Mouse (Mus musculus) hindbrain, embryonic 11.5 days (tissue): Measurements from ENCODE around the gene Ajuba. TPM values are rescaled to one million over a fixed set of nuclear protein-coding genes. Genes with fewer than 3 reads are reported as not detected.

Experiments used
- ATAC-seq: fragments of 200-750 bp; cut with Nextera tagmentation; 2 replicates; pipeline ENCODE4 v1.8.0; 2017; ENCODE audit warnings: mild to moderate bottlenecking, moderate TSS enrichment, moderate library complexity; ENCODE audit not compliant: low FRiP score
- DNase-seq: peaks from one replicate; pipeline ENCODE4 v3.0.0-alpha.2; 2015; ENCODE audit warnings: low spot score
- H3K27ac ChIP-seq: fragments of 300-500 bp; sonication (generic); 2 replicates; pipeline ENCODE4 v1.5.1; 2014; ENCODE audit warnings: mild to moderate bottlenecking, low read depth, low read length
- H3K27me3 ChIP-seq: fragments of 300-500 bp; sonication (generic); 2 replicates; pipeline ENCODE4 v1.6.1; 2014; ENCODE audit warnings: mild to moderate bottlenecking, low read length, moderate library complexity, mixed read lengths; ENCODE audit not compliant: control insufficient read depth, insufficient read depth
- H3K36me3 ChIP-seq: fragments of 300-500 bp; sonication (generic); 2 replicates; pipeline ENCODE4 v1.6.1; 2014; ENCODE audit warnings: mild to moderate bottlenecking, low read length, moderate library complexity, mixed read lengths; ENCODE audit not compliant: control insufficient read depth, insufficient read depth
- H3K4me1 ChIP-seq: fragments of 300-500 bp; sonication (generic); replicated peaks from 2 replicates; pipeline ENCODE4 v1.6.1; 2014; ENCODE audit warnings: low read length, mixed read lengths; ENCODE audit not compliant: control insufficient read depth, insufficient read depth
- H3K4me2 ChIP-seq: fragments of 300-500 bp; sonication (generic); replicated peaks from 2 replicates; pipeline ENCODE4 v1.6.1; 2014; ENCODE audit warnings: mild to moderate bottlenecking, low read depth, low read length
- H3K4me3 ChIP-seq: fragments of 300-500 bp; sonication (generic); 2 replicates; pipeline ENCODE4 v1.5.1; 2014; ENCODE audit warnings: low read depth, low read length
- H3K9ac ChIP-seq: fragments of 300-500 bp; sonication (generic); 2 replicates; pipeline ENCODE4 v1.6.1; 2014; ENCODE audit warnings: low read depth, low read length
- H3K9me3 ChIP-seq: fragments of 300-500 bp; sonication (generic); 2 replicates; pipeline ENCODE4 v1.6.1; 2016; ENCODE audit warnings: low read length; ENCODE audit not compliant: control insufficient read depth
- WGBS: fragments of 180-500 bp; shearing (Covaris S2); extraction: QIAGEN DNeasy Blood & Tissue Kit; methylation state at CpG from one replicate; pipeline ENCODE4 v1.1.7; 2014; 5-methylcytosine and 5-hydroxymethylcytosine counted together
- polyA plus RNA-seq: library from polyadenylated mRNA; unstranded; fragments of >200 nt; fragmentation: Nextera tagmentation; extraction: Ambion mirVana; gene quantifications from 2 replicates; pipeline ENCODE4 v1.2.1, GENCODE M21; 2014

Gene Ajuba
- polyA plus RNA-seq, 1 experiment from 2014 or later: 29.4 TPM

DNA sequence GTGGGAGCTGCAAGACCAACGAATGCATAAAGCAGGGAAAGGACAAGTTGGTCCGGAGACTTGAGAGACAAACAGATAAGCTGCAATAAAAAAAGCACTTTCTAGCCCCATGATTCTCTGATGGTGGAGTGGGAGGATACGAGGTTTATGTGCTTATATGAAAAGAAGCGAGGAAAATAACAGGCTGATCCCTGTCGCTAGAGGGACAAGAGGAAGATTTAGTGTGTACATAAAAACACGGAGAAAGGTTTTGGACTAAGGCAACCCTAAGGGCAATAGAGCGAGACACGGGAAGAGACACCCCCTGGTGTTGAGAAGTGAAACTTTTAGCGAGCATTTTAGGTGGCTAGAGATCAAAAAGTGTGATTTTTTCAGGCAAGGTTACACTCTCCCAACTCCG lies 705 bp upstream of the Ajuba start:
- DNase-seq: no peak
- Histone ChIP-seq H3K27me3 (0 out of 2 replicates have a peak, but pooled peaks cover 2% of the 10 kb centered on the region), H3K9me3 (no peaks in the 10 kb centered on the region), H3K36me3 (no peaks in the 10 kb centered on the region), H3K4me2 (peak overlapping the region; percentile 83), H3K9ac (peak overlapping the region; percentile 93; the same call in 1 of the 2 replicates), H3K4me1 (peaks cover 16% of the 10 kb centered on the region; the same call in 1 of the 2 replicates), H3K27ac (peak overlapping the region; percentile 73), H3K4me3 (peak overlapping the region; percentile 83)
- WGBS: 2% methylated on average over 10 of the region's 10 CpGs
- ATAC-seq: no peak; the same call in 1 of the 2 replicates

DNA sequence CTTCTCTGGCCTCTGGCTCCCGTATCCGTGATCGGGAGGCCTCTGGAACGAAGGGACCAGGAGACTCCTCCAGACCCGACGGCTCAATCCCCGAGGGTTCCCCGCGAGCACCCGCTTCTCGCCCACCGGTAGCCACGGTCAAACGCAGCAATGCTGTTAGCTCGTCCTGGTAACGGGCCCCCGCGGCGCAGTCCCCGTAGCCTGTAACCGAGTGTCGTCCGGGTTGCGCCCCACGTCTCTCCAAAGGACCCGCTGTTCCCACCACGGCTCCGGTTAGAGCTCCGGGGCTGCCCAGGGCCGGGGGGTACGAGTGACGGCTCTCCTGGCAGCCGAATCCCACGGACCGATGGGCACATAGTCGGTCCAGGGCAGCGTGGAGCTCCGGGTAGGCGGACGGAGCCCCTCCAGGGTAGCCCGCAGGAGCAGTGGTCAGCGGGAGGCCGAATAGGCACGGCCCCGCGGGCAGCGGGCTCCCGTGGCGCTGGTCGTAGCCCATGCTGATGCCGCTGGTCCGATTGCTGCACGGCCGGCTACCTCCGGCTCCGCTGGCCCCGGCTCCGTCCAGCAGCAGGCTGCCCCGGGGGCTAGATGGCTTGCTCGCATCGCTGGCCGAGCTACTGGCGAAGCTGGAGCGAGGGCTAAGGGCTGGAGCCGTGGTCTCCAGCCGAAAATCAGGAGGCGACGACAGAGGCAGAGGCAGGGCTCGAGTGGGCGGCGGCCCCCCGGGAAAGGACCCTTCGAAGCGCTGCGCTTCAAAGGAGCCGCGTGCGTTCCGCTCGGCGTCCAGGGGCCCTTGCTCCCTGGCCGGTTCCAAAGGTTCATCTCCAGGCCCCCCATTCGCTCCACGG lies 893 bp downstream of the Ajuba start:
- ATAC-seq: 0 out of 2 replicates have a peak, but pooled peaks have one; percentile 7
- peak overlapping the region; percentile 73 for H3K27ac ChIP-seq
- peak; percentile 70 for DNase-seq
- peaks cover 2% of the 10 kb centered on the region; the same call in 1 of the 2 replicates for H3K36me3 ChIP-seq
- H3K9me3 ChIP-seq: no peaks in the 10 kb centered on the region
- peak overlapping the region; percentile 83 for H3K4me2 ChIP-seq
- H3K27me3 ChIP-seq: 0 out of 2 replicates have a peak, but pooled peaks cover 2% of the 10 kb centered on the region
- H3K9ac ChIP-seq: peak overlapping the region; percentile 93
- 0% methylated on average over 78 of the region's 84 CpGs for WGBS
- peaks cover 23% of the 10 kb centered on the region for H3K4me1 ChIP-seq
- H3K4me3 ChIP-seq: peak overlapping the region; percentile 83

DNA sequence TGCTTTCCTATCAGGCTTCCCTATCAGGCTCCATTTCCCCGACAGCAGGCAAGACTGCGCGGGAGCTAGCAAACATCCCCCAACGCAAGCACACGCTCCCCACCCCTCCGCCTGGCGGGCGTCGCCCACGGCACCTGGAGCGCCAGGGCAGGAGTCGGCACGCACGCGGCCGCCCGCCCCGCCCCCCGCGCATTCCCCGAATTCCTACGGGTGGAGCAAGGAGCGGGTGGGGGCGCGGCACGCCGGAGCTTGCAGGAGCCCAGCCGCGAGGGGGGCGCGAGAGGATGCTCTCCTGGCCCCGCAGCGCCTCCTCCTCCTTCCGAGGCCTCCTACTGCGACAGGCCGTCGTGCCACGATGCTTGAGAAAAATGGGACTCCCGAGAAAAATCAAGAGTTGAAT lies 1.7 kb downstream of the Ajuba start:
- H3K4me1 ChIP-seq: peaks cover 23% of the 10 kb centered on the region
- H3K27ac ChIP-seq: peak overlapping the region; percentile 73; the same call in 1 of the 2 replicates
- H3K4me2 ChIP-seq: peak overlapping the region; percentile 83
- ATAC-seq: no peak
- peaks cover 2% of the 10 kb centered on the region; the same call in 1 of the 2 replicates for H3K36me3 ChIP-seq
- H3K4me3 ChIP-seq: peak overlapping the region; percentile 83
- no peaks in the 10 kb centered on the region for H3K9me3 ChIP-seq
- peak; percentile 82 for DNase-seq
- peak overlapping the region; percentile 93 for H3K9ac ChIP-seq
- 0 out of 2 replicates have a peak, but pooled peaks cover 2% of the 10 kb centered on the region for H3K27me3 ChIP-seq
- WGBS: under 1% methylated on average over 33 of the region's 39 CpGs

DNA sequence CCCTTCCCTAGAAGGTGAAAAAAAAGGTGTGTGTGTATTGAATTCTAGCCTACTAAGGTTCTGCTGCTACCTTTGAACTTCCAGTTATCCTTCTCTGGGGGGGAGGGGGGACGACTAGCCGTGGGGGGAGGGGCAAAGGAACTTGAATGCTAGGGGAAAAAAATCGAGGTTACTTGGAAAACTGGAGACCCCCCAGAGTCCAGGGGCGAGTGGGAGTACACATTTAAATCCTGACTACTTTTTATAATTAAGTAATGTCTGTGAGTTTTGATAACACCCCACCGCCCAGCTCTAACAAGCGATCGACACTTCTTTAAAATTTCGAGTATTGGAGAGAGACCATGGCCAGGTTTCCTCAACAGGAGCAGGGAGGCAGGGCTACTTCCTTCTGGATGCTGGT lies 2.3 kb downstream of the Ajuba start:
- ATAC-seq (no peak), DNase-seq (no peak)
- Histone ChIP-seq H3K4me1 (peaks cover 23% of the 10 kb centered on the region), H3K27me3 (0 out of 2 replicates have a peak, but pooled peaks cover 2% of the 10 kb centered on the region), H3K9ac (peak overlapping the region; percentile 93), H3K4me2 (peak overlapping the region; percentile 83), H3K9me3 (no peaks in the 10 kb centered on the region), H3K27ac (no peak overlapping the region), H3K4me3 (peak overlapping the region; percentile 83), H3K36me3 (peaks cover 2% of the 10 kb centered on the region; the same call in 1 of the 2 replicates)
- 2% methylated on average over 8 of the region's 8 CpGs for WGBS

DNA sequence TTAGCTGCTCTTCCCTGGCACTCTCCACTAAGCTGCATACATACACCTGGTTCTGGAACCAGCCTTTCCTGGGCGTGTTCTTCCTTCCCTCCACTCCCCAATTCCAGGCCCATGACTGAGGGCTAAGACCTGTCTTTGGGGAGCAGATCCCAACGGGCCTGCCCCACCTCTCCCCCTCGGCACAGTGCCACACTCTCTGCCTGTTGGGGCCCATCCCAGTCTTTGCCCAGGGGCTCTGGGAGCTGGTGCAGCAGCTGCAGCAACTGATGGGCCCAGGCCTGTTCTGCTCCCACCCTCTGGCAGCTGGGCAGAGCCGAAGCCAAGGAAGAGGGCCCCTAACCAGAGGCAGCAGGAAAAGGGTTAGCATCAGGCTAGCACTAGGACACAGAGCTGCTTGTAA lies 3.1 kb downstream of the Ajuba start:
- H3K4me2 ChIP-seq: peak overlapping the region; percentile 83
- DNase-seq (peak; percentile 44), ATAC-seq (no peak)
- H3K4me3 ChIP-seq: peak overlapping the region; percentile 83
- peak overlapping the region; percentile 52; the same call in 1 of the 2 replicates for H3K9ac ChIP-seq
- H3K9me3 ChIP-seq: no peaks in the 10 kb centered on the region
- H3K36me3 ChIP-seq: peaks cover 2% of the 10 kb centered on the region; the same call in 1 of the 2 replicates
- 0 out of 2 replicates have a peak, but pooled peaks cover 2% of the 10 kb centered on the region for H3K27me3 ChIP-seq
- H3K4me1 ChIP-seq: peaks cover 26% of the 10 kb centered on the region
- WGBS: 18% methylated on average over 4 of the region's 4 CpGs
- no peak overlapping the region for H3K27ac ChIP-seq

DNA sequence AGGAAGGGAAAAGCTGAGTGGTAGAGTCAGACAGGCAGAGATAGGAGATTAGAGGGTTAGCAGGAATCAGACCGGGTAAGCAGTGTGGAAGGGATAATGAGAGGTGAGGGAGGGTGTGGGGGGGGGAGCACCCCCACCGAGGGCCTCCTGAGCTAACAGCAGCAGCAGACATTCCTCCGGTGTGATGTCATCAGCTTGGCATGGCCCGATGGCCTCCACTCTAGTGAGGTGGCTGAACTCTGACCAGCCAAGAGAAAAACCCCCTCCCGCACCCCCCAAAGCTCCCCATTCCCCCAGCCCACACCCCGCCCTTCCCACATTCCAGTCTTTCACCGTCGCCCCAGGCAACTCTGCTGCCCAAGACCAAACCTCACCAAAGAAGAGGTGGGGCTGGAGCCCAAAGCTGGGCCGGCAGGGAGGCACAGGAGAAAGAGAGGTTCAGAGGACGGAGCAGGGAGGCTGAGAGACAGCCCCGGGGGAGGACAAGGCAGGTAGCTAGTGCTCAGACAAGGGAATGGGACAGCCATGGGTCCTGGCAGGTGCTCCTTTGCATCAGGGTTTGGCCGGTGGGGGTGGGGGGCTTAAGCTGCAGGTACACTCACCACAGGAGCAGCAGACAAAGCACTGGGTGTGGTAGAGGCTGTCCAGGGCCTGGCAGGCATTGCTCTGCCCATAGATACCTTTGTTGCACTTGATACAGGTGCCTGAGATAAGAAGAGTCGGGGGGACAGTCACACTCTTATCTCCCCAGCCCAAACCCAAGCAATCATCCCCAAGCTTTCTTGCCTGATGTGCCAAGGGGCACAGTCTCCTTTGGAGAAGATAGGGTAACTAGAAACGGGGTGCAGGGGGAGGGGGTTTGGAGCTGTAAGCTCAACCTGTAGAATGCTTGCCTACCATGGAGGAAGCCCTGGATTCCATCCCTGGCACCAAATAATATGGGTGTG lies 4.3 kb downstream of the Ajuba start:
- H3K4me2 ChIP-seq: peak overlapping the region; percentile 83
- ATAC-seq (peak; percentile 61), DNase-seq (peak; percentile 71)
- H3K9ac ChIP-seq: 0 out of 2 replicates have a peak overlapping the region, but pooled peaks have one; percentile 21
- H3K36me3 ChIP-seq: peaks cover 2% of the 10 kb centered on the region; the same call in 1 of the 2 replicates
- peak overlapping the region; percentile 55; the same call in 1 of the 2 replicates for H3K27ac ChIP-seq
- 7% methylated on average over 10 of the region's 14 CpGs for WGBS
- H3K9me3 ChIP-seq: no peaks in the 10 kb centered on the region
- peaks cover 26% of the 10 kb centered on the region for H3K4me1 ChIP-seq
- peak overlapping the region; percentile 83 for H3K4me3 ChIP-seq
- H3K27me3 ChIP-seq: 0 out of 2 replicates have a peak, but pooled peaks cover 2% of the 10 kb centered on the region

DNA sequence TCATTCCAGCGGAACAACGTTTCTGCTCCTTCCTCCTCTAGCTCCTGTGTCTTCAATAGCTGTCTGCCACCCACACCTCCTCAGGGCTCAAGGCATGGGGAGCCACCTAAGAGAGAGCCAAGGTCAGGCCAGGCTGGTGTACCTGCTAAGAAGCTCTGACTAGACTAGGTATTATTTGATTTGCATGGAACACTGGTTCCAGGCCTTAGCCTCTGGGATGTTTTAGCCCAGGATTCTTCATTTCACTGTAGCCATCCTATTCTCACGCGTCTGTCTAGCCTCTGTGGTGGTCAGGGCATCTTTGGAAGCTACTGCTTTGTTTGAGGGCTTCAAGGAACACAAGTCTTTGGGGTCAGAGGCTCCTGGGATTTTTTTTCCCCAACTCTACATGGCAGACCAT lies 5.2 kb downstream of the Ajuba start:
- peak overlapping the region; percentile 83; the same call in 1 of the 2 replicates for H3K4me2 ChIP-seq
- H3K36me3 ChIP-seq: peaks cover 2% of the 10 kb centered on the region; the same call in 1 of the 2 replicates
- 0 out of 2 replicates have a peak, but pooled peaks cover 2% of the 10 kb centered on the region for H3K27me3 ChIP-seq
- WGBS: 59% methylated on average over 4 of the region's 4 CpGs
- no peak overlapping the region for H3K4me3 ChIP-seq
- no peak overlapping the region for H3K9ac ChIP-seq
- DNase-seq (no peak), ATAC-seq (no peak)
- no peaks in the 10 kb centered on the region for H3K9me3 ChIP-seq
- peaks cover 26% of the 10 kb centered on the region for H3K4me1 ChIP-seq
- H3K27ac ChIP-seq: peak overlapping the region; percentile 55; the same call in 1 of the 2 replicates
